Mouse (Mus musculus) left cerebral cortex, postnatal 25 days (tissue): ENCODE data around the gene Evx2. TPM values are rescaled to one million over a fixed set of nuclear protein-coding genes. Genes with fewer than 3 reads are reported as not detected.

Experiments used
- DNase-seq, 2 experiments: peaks; one replicate each; pipeline ENCODE4 v3.0.0; 2022; ENCODE audit warnings: low spot score in 2 of 2, mixed read lengths in 1 of 2
- intact Hi-C: fragments of 180-260 bp; cut with DNase I; formaldehyde crosslinking; loops from one replicate; pipeline ENCODE4 v1.15.1; 2025
- total RNA-seq, 2 experiments: library from RNA; stranded (reverse); gene quantifications; 2 replicates each; pipeline ENCODE4 v1.2.3; 2021

Gene Evx2
- total RNA-seq = not detected

DNA sequence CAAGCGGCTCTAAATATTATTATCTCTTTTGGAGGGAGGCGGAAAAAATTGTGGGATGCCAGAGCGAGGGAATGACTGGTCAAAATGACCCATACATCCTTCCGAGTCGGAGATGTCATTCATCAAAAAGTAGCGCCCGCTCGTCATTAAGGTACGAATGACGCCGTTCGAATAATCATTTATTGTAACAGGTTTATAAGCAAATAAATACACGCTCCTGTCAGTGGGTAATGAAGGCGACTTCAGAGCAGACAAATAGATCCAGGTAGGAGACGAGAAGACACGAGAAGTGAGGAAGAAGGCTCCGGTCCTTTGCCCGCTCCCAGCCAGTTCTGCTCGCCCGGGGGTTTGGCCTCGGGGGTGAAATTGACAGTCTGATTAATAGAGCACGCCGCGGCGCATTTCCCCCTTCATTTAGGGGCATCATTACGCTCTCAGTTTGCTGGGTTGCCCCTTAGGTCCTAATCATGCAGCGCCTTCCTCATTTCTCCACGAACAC lies at the start of gene Evx2:
Gene Evx2, minus strand, starts transcription at position 51 of the 499 bp plus-strand sequence.
- no peak for DNase-seq
- intact Hi-C loops = loop anchor here (2.0 to 10.0 kb wide), 4 partner anchors 43 to 885 kb away; partner anchors contain the start of genes Chn1 and Hoxd8

DNA sequence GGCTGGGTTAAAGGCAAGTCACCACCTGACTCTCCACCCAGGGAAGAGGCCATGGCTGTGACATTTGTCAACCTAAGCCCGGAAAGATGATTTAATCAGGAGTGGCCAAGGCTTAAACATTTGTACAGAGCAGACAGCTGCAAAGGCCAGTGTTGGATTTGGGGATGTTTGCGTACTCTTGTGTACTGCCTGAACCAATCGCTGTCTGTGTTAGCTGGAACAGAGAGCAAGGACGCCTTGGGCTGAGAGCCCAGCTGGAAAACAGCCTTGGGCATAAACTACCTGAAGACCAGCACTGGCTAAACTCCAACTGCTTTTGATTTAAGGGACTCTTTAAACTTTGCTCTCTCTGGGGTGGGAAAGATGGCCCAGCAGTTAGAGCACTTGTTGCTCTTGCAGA lies 49.3 kb upstream of the Evx2 start:
- intact Hi-C loops = no loop called here
- DNase-seq = no peak

DNA sequence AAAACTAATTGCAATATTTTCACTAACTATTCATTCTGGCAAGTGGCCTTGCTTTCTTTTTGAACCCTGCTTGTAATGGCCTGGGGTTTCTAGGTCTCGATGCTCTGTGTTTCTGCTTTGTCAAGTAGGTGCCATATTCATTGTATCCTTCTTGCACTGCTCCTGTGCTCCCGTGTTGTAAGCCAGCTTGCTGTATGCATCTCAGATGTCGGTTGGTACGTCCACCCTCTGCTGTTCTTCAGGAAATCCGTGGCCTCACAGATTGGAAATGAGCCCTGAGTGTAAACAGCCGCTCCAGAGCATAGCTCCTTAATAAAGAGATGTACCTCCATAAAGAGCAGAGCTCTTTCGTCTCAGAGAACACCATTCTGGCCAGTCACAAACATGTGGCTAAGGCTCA lies 48.2 kb upstream of the Evx2 start:
- intact Hi-C loops = no loop called here
- no peak for DNase-seq

DNA sequence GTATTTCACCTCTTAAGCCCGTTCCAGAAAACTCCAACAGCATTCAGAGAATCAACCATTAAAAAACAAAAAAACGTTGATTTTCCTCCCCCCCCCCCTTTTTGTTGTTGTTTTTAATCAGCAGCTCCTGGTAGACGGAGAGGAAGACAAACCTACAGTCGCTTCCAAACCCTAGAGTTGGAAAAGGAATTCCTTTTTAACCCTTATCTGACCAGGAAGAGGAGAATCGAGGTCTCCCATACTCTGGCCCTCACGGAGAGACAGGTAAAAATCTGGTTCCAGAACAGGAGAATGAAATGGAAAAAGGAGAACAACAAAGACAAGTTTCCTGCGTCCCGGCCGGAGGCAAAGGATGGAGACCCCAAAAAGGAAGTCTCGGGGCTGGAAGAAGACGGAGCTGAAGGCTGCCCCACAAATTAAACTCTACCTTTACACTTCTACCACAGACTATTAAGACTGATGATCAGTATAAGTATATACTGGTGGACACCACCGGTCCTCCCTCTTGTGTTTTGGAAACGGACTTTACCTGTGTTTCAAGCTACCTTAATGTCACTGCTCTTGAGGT lies 47.1 kb upstream of the Evx2 start:
- intact Hi-C loops = no loop called here
- DNase-seq = no peak

DNA sequence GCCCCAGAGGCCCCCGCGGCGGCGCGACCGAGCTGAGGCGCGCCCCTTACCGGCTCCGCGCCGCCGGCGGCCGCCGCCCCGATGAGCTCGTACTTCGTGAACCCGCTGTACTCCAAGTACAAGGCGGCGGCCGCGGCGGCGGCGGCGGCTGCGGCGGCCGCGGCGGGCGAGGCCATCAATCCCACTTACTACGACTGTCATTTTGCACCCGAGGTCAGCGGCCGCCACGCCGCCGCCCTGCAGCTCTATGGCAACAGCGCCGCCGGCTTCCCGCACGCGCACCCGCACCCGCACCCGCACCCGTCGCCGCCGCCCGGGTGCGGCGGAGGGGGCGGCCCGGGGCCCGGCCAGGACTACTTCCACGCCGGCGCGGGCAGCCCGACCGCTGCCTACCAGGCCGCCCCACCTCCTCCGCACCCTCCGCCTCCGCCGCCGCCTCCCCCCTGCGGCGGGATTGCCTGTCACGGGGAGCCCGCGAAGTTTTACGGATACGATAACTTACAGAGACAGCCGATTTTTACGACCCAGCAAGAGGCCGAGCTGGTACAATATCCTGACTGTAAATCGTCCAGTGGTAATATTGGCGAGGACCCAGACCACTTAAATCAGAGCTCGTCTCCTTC lies 46.2 kb upstream of the Evx2 start:
- intact Hi-C loops = no loop called here
- DNase-seq = no peak

DNA sequence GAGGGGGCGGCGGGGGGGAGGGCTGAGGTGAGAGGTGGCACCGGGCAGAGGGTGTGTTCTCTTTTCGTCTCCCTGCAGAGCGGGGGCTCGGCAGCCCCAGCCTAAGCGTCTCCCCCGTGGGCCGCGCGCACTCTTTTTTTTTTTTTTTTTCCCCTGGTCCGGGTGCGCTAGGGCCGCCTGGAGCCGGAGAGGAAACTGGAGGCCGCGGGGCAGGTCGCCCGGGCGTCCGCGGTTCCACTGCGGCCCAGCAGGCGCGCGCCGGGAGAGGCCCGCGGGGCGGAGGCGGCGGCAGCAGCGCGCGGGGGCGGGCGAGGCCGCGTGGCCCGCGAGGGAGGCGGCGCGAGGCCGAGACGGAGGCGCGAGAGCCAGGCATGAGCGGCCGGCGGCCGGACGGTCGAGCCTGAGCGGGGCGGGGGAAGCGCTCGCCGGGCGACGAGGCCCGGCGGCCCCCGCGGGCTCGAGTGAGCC lies 45.7 kb upstream of the Evx2 start:
- DNase-seq = no peak
- intact Hi-C loops = loop anchor here (5.0 kb wide), 6 partner anchors 48 to 717 kb away; partner anchors contain the start of gene Evx2

DNA sequence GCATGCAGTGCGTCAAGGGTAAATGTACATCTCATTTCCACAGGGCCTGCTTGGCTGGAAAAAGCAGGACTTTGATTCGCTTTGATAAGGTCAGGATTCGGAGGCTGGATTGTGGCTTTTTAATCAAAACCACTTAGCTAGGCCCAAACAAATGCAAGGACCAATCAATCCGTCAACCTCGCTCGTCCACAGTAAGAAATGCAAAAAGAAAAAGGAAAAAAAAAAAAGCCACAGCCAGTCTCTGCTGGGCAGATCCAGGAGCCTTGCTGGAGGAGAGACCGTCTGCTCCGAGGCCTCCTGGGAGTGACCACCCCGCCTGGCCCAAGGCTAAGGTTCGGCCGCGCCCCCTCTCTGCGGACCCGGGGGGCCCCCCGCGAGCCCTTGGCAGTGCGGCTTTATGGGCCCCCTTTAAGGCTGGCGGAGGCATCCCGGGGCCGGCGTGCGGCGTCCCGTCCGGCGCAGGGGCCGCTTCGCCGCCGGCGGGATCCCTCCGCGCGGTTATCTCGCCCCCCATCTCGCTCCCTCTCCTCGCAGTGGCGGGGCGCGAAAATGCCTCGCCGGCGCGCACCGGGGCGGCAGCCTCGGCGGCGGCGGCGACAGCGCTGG lies 45.1 kb upstream of the Evx2 start, which contains the start of gene Hoxd8:
Gene Hoxd8, plus strand, starts transcription at position 223 of the 606 bp plus-strand sequence.
- intact Hi-C loops = loop anchor here (5.0 kb wide), 6 partner anchors 47 to 718 kb away; partner anchors contain the start of gene Evx2
- no peak for DNase-seq

DNA sequence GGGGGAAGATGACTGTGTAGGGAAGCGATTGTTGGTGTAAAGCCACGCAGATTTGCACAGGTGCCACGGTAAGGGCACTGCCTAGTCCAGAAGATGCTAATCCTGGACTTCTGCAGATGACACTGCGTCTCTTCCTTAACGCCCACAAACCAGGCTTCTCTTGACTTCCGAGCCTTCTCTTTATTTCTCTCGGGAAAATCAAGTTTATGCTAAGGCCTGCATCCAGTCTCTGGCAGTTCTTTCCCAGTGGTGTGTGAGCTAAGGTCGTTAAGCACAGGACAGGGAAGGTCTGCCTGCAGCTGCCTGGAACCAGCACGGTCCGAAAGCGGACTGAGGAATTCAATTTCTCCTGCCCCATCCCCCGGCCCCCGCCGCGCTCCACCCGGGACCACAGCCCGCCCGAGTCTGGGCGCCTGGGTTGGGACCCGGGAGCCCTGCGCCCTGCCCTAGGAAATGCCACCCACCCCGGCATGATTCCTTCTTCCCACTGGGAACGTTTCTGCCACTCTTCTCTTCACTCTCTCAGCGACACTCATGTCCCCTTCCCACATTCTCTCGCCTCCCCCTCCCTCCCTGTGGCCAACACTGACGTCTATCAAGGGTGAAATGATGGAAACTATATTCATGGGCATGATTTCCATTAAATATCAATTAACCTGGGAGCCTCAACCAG lies 44.5 kb upstream of the Evx2 start:
- intact Hi-C loops = loop anchor here (5.0 kb wide), 6 partner anchors 47 to 718 kb away; partner anchors contain the start of gene Evx2
- no peak for DNase-seq

DNA sequence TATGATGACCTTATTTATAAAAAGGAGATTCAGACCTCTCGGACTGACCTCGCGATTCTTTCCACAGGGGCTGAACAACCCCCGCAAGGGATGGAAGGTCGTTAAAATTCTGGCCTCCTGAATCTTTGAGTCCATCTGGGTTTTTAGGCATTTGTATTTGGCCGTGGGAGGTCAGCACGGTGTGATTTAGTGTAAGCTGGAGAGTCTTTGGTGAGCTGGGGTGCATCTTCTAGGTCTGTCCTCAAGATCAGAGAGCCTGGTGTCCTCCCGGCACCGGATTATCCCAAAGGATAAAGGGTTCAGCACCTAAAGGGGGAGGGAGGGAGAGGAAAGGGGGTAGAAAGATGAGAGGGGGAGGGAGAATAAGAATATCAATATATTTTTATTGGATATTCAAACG lies 44.0 kb upstream of the Evx2 start:
- no peak for DNase-seq
- intact Hi-C loops = loop anchor here (5.0 kb wide), 6 partner anchors 46 to 719 kb away; partner anchors contain the start of gene Evx2

DNA sequence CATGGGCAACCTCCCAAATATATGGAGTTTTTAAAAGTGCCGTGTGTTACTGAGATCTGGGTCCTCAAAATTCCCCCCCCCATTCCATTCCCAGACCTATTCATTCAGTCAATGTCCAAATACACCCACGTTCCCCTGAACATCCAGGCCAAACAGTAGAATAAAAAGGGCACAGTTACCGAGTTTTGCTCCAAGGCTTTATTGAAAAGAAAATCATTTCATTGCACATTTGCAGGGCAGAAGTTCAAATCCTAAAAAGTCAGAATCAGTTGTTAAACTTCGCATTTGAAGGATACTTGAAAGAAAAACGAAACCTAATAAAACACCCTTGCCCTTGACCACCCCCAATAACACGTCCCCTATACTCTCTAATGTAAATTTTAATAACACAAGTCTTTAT lies 43.5 kb upstream of the Evx2 start:
- DNase-seq = no peak
- intact Hi-C loops = loop anchor here (1.0 to 5.0 kb wide), 7 partner anchors 46 to 887 kb away; partner anchors contain the start of gene Evx2

DNA sequence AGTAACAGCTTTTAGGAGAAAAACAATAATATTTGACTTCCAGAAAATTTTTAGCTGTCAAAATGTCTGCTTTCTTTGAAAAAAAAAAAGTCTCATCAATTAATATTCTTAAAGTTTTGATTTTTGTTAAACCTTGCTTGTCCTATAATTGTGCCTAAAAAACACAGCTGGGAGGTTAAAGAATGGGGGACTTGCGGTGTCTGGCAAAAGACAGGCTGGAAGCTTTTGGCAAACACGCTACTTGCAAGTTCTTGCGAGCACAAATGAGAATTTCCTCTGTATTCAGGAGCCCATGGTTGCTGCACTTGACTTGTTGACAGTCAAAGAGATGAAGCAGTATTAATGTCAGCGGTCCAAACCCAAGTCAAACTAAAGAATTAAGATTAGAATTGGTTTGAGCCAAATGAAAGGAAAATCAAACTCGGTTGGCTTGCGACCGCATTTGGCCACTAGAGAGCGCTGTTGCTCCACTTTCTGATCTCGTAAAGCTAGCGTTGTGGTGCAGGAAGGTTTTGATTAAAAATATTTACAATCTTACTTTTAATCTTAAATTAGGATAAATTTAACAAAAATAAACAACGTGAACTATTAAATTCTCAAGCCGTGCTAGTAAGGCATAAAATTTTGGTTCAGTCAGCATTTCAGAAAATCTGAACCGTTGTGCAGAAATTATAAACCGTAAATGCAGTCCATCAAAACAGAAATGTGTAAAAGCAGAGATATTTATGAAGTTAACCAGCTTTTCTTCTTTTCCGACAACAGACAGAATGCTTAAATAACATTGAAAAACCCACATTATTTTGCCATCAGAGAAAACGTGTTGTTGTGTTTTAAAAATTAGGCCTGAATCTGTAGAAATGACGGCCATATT lies 42.8 kb upstream of the Evx2 start:
- intact Hi-C loops = loop anchor here (1.0 to 5.0 kb wide), 7 partner anchors 45 to 888 kb away; partner anchors contain the start of gene Evx2

DNA sequence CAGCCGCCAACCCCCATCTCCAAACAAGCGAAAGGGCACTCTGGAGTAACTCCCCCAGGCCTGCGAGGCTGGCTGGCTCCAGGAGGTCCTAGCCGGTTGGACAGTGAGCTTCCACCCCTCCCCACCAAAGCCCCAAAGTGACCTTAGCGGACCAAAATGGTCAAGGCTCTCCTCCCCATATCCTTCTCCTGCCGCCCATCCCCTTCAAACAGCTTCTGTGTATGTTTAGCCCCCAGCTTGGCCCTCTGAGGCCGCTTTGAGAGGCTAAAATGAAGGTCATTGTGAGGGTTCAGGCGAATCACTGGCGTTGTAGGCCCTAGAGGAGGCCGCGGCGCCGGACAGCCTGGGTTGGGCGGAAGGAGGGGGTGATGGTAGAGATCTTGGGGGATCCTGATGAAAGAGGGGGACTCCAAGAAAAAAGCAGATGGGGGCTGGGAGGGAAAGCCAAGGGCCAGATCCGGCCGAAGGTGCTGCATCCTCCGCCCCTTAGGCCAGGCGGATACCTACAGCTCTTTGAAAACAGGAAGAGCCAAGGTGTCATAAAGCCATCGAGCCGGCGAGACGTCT lies 41.3 kb upstream of the Evx2 start:
- no peak for DNase-seq
- intact Hi-C loops = loop anchor here (5.0 kb wide), 6 partner anchors 43 to 722 kb away; partner anchors contain the start of gene Evx2

More for the DNA sequence above, 42.8 kb upstream of the Evx2 start:
- DNase-seq = peak; percentile 74 to 79

DNA sequence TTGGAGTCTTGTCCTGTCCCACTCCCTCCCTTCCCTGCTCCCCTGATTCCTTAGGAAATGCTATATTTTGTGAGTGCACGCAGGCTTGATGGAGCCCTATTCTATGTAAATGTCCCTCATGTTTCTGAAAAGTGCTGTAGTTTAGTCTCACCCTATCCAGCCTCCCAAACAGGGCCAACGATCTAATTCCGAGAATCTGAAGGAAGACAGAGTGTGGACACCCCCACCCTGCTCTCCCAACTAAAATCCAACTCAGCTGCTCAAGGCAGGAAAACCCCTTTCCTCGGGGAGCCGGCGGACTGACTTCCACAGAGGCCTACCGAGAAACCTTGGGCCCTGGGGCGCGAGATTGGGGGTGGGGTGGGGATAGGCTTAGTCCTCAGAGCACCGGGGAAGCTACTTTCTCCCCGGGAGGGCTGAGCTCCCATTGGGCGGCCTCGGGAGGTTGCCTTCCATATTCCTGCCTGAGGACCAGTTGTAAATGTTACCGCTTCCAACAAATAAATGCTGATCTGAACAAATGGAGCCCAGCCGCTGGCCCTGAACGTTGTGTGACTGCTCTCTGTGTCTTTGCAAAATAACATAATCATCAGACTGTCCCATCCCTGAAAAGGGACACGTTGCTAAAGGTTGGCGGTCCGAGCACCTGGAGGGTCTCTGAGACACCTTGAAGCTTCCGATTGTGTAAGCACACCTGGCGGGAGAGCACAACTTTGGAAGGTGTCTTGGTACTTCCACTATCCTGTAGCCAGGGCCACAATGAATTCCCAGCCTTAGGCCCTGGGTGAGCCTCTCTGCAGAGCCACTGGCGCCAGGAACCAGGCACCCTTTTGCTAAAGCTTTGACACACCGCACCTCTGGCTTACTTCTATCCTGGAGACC lies 40.5 kb upstream of the Evx2 start:
- DNase-seq = no peak
- intact Hi-C loops = loop anchor here (5.0 kb wide), 6 partner anchors 43 to 722 kb away; partner anchors contain the start of gene Evx2

DNA sequence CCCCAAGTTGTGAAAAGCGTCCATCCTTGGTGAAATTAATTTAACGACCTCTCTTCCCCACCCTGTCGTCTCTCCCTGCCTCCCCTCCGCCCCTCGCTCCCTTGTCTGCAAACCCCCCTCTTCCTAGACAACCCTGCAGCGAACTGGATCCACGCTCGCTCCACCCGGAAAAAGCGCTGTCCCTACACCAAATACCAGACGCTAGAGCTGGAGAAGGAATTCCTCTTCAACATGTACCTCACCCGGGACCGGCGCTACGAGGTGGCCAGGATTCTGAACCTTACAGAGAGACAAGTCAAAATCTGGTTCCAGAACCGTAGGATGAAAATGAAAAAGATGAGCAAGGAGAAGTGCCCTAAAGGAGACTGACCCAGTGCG lies 39.7 kb upstream of the Evx2 start:
- intact Hi-C loops = no loop called here
- no peak for DNase-seq

DNA sequence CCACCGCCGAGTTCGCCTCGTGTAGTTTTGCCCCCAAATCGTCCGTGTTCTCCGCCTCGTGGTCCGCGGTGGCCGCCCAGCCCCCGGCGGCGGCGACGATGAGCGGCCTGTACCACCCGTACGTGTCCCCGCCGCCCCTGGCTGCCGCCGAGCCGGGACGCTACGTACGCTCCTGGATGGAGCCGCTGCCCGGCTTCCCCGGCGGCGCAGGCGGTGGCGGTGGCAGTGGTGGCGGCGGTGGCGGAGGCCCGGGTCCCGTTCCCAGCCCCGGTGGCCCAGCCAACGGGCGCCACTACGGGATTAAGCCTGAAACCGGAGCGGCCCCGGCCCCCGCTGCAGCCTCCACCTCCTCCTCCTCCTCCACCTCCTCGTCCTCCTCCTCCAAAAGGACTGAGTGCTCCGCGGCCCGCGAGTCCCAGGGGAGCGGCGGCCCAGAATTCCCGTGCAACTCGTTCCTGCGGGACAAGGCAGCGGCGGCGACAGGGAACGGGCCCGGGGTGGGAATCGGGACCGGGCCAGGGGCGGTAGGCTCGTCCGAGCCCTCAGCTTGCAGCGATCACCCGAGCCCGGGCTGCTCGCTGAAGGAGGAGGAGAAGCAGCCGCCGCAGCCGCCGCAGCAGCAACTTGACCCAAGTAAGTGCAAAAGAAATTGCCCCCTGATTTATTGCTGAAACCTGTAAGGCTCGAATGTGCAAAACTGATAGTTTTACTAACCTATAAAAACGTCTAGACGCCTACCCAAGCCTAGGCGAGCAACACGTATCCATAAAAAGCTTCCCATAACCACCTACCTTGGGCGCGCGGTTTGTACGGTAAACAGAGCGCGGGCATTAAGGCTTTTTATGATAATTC lies 39.1 kb upstream of the Evx2 start:
- intact Hi-C loops = no loop called here

DNA sequence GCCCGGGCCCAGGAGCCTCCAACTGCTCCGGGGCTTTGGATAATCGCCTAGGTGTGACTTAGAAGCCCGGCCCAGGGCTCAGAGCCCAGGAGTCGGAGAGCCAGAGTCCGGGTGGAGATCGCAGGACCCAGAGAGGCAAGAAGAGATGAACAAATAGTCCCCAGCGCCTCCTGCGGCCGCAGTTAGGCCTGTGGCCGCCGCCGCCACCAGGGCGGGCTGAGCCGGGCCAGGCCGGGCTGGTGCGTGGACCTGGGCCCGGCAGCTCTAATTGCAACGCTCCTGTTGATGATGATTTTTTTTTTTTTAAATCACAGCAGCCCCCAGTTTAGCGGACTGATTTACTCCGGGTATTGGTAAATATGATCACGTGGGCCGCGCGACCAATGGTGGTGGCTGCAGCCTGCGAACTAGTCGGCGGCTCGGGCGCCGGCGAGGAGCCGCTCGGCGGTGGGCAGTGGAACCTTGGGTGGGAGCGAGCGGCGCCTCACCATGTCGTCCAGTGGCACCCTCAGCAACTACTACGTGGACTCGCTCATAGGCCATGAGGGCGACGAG lies 38.3 kb upstream of the Evx2 start, which contains the start of gene Hoxd9:
Gene Hoxd9, plus strand, starts transcription at position 161 of the 555 bp plus-strand sequence.
- no peak for DNase-seq
- intact Hi-C loops = no loop called here

More for the DNA sequence above, 39.1 kb upstream of the Evx2 start:
- DNase-seq = no peak
